Mouse (Mus musculus) forebrain, embryonic 15.5 days (tissue): ENCODE results near the gene Gm813. TPM values are rescaled to one million over a fixed set of nuclear protein-coding genes. Genes with fewer than 3 reads are reported as not detected.

Source experiments
- ATAC-seq: fragments of 200-750 bp; cut with Nextera tagmentation; replicated peaks from 2 replicates; pipeline ENCODE4 v1.8.0; 2017; ENCODE audit warnings: mild to moderate bottlenecking, moderate TSS enrichment, moderate library complexity
- H3K27ac ChIP-seq: fragments of 300-500 bp; sonication (generic); replicated peaks from 2 replicates; pipeline ENCODE4 v1.5.1; 2015; ENCODE audit warnings: mild to moderate bottlenecking, inconsistent platforms
- H3K27me3 ChIP-seq: fragments of 300-500 bp; sonication (generic); 2 replicates; pipeline ENCODE4 v1.6.1; 2015; ENCODE audit warnings: inconsistent platforms
- H3K36me3 ChIP-seq: fragments of 300-500 bp; sonication (generic); 2 replicates; pipeline ENCODE4 v1.6.1; 2015; ENCODE audit warnings: mild to moderate bottlenecking, inconsistent platforms
- H3K4me1 ChIP-seq: fragments of 300-500 bp; sonication (generic); 2 replicates; pipeline ENCODE4 v1.6.1; 2015; ENCODE audit warnings: inconsistent platforms
- H3K4me2 ChIP-seq: fragments of 300-500 bp; sonication (generic); replicated peaks from 2 replicates; pipeline ENCODE4 v1.6.1; 2015; ENCODE audit warnings: mild to moderate bottlenecking, inconsistent platforms
- H3K4me3 ChIP-seq: fragments of 300-500 bp; sonication (generic); 2 replicates; pipeline ENCODE4 v1.5.1; 2015; ENCODE audit warnings: mild to moderate bottlenecking, inconsistent platforms
- H3K9ac ChIP-seq: fragments of 300-500 bp; sonication (generic); replicated peaks from 2 replicates; pipeline ENCODE4 v1.6.1; 2015; ENCODE audit warnings: mild to moderate bottlenecking, inconsistent platforms
- H3K9me3 ChIP-seq: fragments of 300-500 bp; sonication (generic); 2 replicates; pipeline ENCODE4 v1.6.1; 2016; ENCODE audit warnings: inconsistent platforms
- WGBS: fragments of 180-500 bp; shearing (Covaris S2); methylation state at CpG from one replicate; pipeline ENCODE4 v1.1.7; 2015; ENCODE audit warnings: mixed read lengths; 5-methylcytosine and 5-hydroxymethylcytosine counted together
- polyA plus RNA-seq: library from polyadenylated mRNA; unstranded; fragments of >200 nt; fragmentation: Nextera tagmentation; extraction: Ambion mirVana; gene quantifications from 2 replicates; pipeline ENCODE4 v1.2.1, GENCODE M21; 2015

Gm813 gene
- polyA plus RNA-seq, 1 experiment from 2014 or later = not detected

GRCm38 (mm10) chr16:58600846-58601245, 15.9 kb downstream of the Gm813 start:
- no peak for ATAC-seq
- Histone ChIP-seq H3K36me3 (no peaks in the 10 kb centered on the region), H3K4me1 (no peaks in the 10 kb centered on the region), H3K9ac (no peak overlapping the region), H3K27me3 (no peaks in the 10 kb centered on the region), H3K27ac (no peak overlapping the region), H3K4me2 (no peak overlapping the region), H3K4me3 (no peak overlapping the region), H3K9me3 (no peaks in the 10 kb centered on the region)
- WGBS = 93% methylated on average over 6 of the region's 6 CpGs

- Histone ChIP-seq H3K4me2 (no peak overlapping the region), H3K4me1 (no peaks in the 10 kb centered on the region), H3K9me3 (no peaks in the 10 kb centered on the region), H3K9ac (no peak overlapping the region), H3K27me3 (no peaks in the 10 kb centered on the region), H3K4me3 (no peak overlapping the region), H3K27ac (no peak overlapping the region), H3K36me3 (no peaks in the 10 kb centered on the region)
- whole genome bisulfite sequencing = 83% methylated on average over 3 of the region's 3 CpGs
- ATAC-seq = no peak
These were observed 25.5 kb downstream of the Gm813 start for GRCm38 (mm10) chr16:58591299-58591698.

- Histone ChIP-seq H3K27me3 (no peaks in the 10 kb centered on the region), H3K4me2 (no peak overlapping the region), H3K36me3 (no peaks in the 10 kb centered on the region), H3K9ac (no peak overlapping the region), H3K9me3 (no peaks in the 10 kb centered on the region), H3K4me3 (no peak overlapping the region), H3K27ac (no peak overlapping the region), H3K4me1 (no peaks in the 10 kb centered on the region)
- ATAC-seq = no peak
These were observed 27.3 kb downstream of the Gm813 start for GRCm38 (mm10) chr16:58589444-58589843.

GRCm38 (mm10) chr16:58573949-58574722, 42.6 kb downstream of the Gm813 start:
- Histone ChIP-seq H3K27ac (no peak overlapping the region), H3K4me2 (no peak overlapping the region), H3K36me3 (no peaks in the 10 kb centered on the region), H3K27me3 (no peaks in the 10 kb centered on the region), H3K9me3 (no peaks in the 10 kb centered on the region), H3K4me3 (no peak overlapping the region), H3K9ac (no peak overlapping the region), H3K4me1 (no peaks in the 10 kb centered on the region)
- 93% methylated on average over 6 of the region's 6 CpGs for WGBS
- ATAC-seq = no peak

DNA sequence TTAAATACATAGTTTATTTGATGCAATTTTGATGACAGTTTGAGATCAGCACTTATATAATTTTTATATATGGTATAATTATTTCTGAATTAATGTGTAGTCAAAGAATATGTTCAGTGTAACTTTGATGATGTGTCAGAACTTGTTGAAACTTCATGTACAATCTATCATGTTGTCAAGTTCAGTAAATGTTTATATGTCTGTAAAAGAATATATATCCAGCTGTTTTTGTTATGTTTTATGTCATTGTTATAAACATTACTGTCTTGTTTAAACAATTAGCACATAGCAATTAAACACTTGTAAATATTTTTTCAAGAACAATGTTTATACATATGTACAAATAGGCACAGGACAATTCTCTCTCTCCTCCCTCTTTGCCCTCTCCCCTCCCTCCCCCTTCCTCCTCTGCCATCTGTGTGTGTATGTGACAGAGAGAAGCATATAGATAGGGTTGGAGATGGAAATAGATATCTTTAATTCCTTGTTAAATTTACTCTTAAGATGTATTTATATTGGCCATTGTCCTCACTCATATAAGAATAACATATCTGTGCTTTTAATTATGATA, 46.0 kb downstream of the Gm813 start:
- Histone ChIP-seq H3K36me3 (no peaks in the 10 kb centered on the region), H3K9ac (no peak overlapping the region), H3K4me3 (no peak overlapping the region), H3K27ac (no peak overlapping the region), H3K4me1 (no peaks in the 10 kb centered on the region), H3K4me2 (no peak overlapping the region), H3K27me3 (no peaks in the 10 kb centered on the region), H3K9me3 (no peaks in the 10 kb centered on the region)
- ATAC-seq = no peak

Other genes starting within 250 kb of the Gm813 start
- gene Dcbld2, start 208.5 kb downstream of the Gm813 start, polyA plus RNA-seq = 5.0 and 6.2 TPM in 2 replicates
- 4.3 and 6.8 TPM in 2 replicates for gene St3gal6, start 92.7 kb downstream of the Gm813 start, polyA plus RNA-seq
- gene E330017A01Rik, start 21.8 kb upstream of the Gm813 start, polyA plus RNA-seq = not detected in 2 replicates
- gene Cpox, start 53.3 kb upstream of the Gm813 start, polyA plus RNA-seq = 12.2 and 13.1 TPM in 2 replicates
- gene Gpr15, start 102.1 kb upstream of the Gm813 start, polyA plus RNA-seq = 0.23 TPM in 1 of 2 replicates, not detected in the other
- gene Cldnd1, start 110.9 kb upstream of the Gm813 start, polyA plus RNA-seq = 109 and 112 TPM in 2 replicates
- gene Olfr172, start 146.2 kb upstream of the Gm813 start, polyA plus RNA-seq = not detected in 2 replicates
- not detected in 2 replicates for gene Olfr173, start 183.3 kb upstream of the Gm813 start, polyA plus RNA-seq
- gene Olfr175-ps1, start 209.8 kb upstream of the Gm813 start, polyA plus RNA-seq = not detected in 2 replicates